Mouse (Mus musculus): ENCODE results near the gene Best2. TPM values are rescaled to one million over a fixed set of nuclear protein-coding genes. Genes with fewer than 3 reads are reported as not detected.

Best2 gene
- total and polyA plus RNA-seq, 3 experiments = 0.04 to 0.13 TPM; not detected in 1

DNA sequence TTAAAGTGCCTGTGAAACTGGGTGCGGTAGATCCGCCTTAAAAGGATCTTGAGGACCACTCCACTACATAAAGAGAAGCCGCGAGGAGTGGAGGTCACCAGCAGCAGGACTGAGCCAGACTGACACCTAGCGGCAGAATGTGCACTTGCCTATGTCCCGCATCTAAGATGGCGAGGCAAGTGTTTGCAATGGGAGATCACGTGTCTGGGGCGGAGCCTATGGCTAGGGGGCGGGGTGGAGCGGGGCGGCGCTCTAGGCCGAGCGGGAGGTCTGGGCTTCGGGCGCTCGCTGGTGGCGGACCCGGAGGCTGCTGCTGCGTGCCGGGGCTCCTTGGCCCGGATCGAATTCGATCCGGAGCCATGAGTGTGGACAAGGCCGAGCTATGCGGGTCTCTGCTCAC lies 24.0 kb downstream of the Best2 start, which contains the start of gene Hook2:
Hook2 (plus strand) TSS at position 255 of the 400 bp plus-strand sequence.
- Histone ChIP-seq H3K4me3 (ENCODE audit: control insufficient read depth in 1 of 2, insufficient read depth in 1 of 2, low read depth in 2 of 2, low read length in 2 of 2) (peak within 1 kb of the TSS; percentile 75 to 81), H3K4me1 (ENCODE audit: control insufficient read depth in 1 of 2, insufficient read depth in 2 of 2, low read length in 2 of 2) (peaks cover 0 to 21% of the 10 kb centered on the region in 2 experiments; a peak in 3 of 4 replicates), H3K9ac (ENCODE audit: control insufficient read depth, low read depth, low read length, poor library complexity, severe bottlenecking) (peak within 1 kb of the TSS; percentile 87), H3K27ac (ENCODE audit: control insufficient read depth, low read depth, low read length) (peak within 1 kb of the TSS; percentile 68), H3K36me3 (ENCODE audit: control insufficient read depth in 1 of 2, insufficient read depth in 2 of 2, low read length in 2 of 2) (peaks cover 0 to 10% of the 10 kb centered on the region in 2 experiments; a peak in 2 of 4 replicates), H3K9me3 (replicated peaks; ENCODE audit: insufficient read depth, low read length) (no peaks in the 10 kb centered on the region), H3K79me2 (ENCODE audit: control insufficient read depth, insufficient read depth, low read length, poor library complexity) (peaks cover 3% of the 10 kb centered on the region; the same call in 1 of the 2 replicates), H3K27me3 (ENCODE audit: control insufficient read depth in 1 of 2, insufficient read depth in 2 of 2, low read length in 2 of 2) (no peaks in the 10 kb centered on the region)
- TF ChIP-seq ZMIZ1 (IDR thresholded peaks at IDR 0.05; ENCODE audit: low read depth, low read length) (peak; percentile 24; the same call in 1 of the 2 replicates), ZKSCAN1 (IDR thresholded peaks at IDR 0.05; ENCODE audit: low read depth, low read length) (no peak), MAX (IDR thresholded peaks at IDR 0.05; ENCODE audit: low read length) (peak; percentile 94), POLR2A (IDR thresholded peaks at IDR 0.05; ENCODE audit: control insufficient read depth in 1 of 2, insufficient read depth in 1 of 2, low read depth in 1 of 2, low read length in 2 of 2, poor library complexity in 1 of 2) (peak in 1 of 2 experiments; percentile 63; a peak in 2 of 4 replicates), NRF1 (IDR thresholded peaks at IDR 0.05; ENCODE audit: insufficient read depth, low read depth, low read length, poor library complexity, severe bottlenecking) (no peak), TCF12 (IDR thresholded peaks at IDR 0.05; ENCODE audit: low read depth, low read length) (peak; percentile 60; the same call in 1 of the 2 replicates), ZC3H11A (IDR thresholded peaks at IDR 0.05; ENCODE audit: low read depth, low read length) (peak; percentile 68), MAZ (IDR thresholded peaks at IDR 0.05; ENCODE audit: low read depth, low read length) (peak; percentile 62; the same call in 1 of the 2 replicates), JUND (IDR thresholded peaks at IDR 0.05; ENCODE audit: low read depth, low read length) (no peak), BHLHE40 (IDR thresholded peaks at IDR 0.05; ENCODE audit: borderline replicate concordance, low read depth, low read length) (peak; percentile 90), CHD2 (IDR thresholded peaks at IDR 0.05; ENCODE audit: low read length) (no peak), USF1 (IDR thresholded peaks at IDR 0.05; ENCODE audit: low read depth, low read length) (peak; percentile 97), USF2 (IDR thresholded peaks at IDR 0.05; ENCODE audit: borderline replicate concordance in 1 of 2, insufficient read depth in 1 of 2, low read depth in 1 of 2, low read length in 2 of 2) (peak; percentile 42 to 81; a peak in 3 of 4 replicates), TAL1 (IDR thresholded peaks at IDR 0.05; ENCODE audit: low read length) (no peak), NELFE (IDR thresholded peaks at IDR 0.05; ENCODE audit: low read depth, low read length) (peak; percentile 23; the same call in 1 of the 2 replicates), ELF1 (IDR thresholded peaks at IDR 0.05; ENCODE audit: low read depth, low read length) (0 out of 2 replicates have a peak, but pooled peaks have one; percentile 33), HCFC1 (IDR thresholded peaks at IDR 0.05; ENCODE audit: low read depth, low read length) (peak; percentile 83), GATA1 (IDR thresholded peaks at IDR 0.05; ENCODE audit: low read depth, low read length) (no peak), CTCF (IDR thresholded peaks at IDR 0.05 in 2 of 3, conservative IDR thresholded peaks at IDR 0.05 in 1 of 3; ENCODE audit: control insufficient read depth in 1 of 3, insufficient read depth in 1 of 3, low read depth in 2 of 3, low read length in 3 of 3, poor library complexity in 1 of 3, severe bottlenecking in 1 of 3) (peak; percentile 81 to 96 (median 91)), POLR2AphosphoS2 (IDR thresholded peaks at IDR 0.05; ENCODE audit: low read length) (peak; percentile 36; the same call in 1 of the 2 replicates), SMC3 (IDR thresholded peaks at IDR 0.05; ENCODE audit: low read depth, low read length) (peak; percentile 87), TBP (IDR thresholded peaks at IDR 0.05; ENCODE audit: low read depth, low read length) (peak; percentile 77), RCOR1 (IDR thresholded peaks at IDR 0.05; ENCODE audit: low read depth, low read length) (no peak), RAD21 (IDR thresholded peaks at IDR 0.05; ENCODE audit: low read depth, low read length) (peak; percentile 88), EP300 (IDR thresholded peaks at IDR 0.05; ENCODE audit: low read depth in 1 of 2, low read length in 2 of 2) (peak in 1 of 2 experiments; percentile 19; a peak in 1 of 4 replicates), SIN3A (IDR thresholded peaks at IDR 0.05; ENCODE audit: low read length) (peak; percentile 87), MYB (IDR thresholded peaks at IDR 0.05; ENCODE audit: low read depth, low read length) (no peak), GABPA (IDR thresholded peaks at IDR 0.05; ENCODE audit: low read depth, low read length) (no peak), MXI1 (IDR thresholded peaks at IDR 0.05; ENCODE audit: low read depth, low read length) (peak; percentile 80), ZNF384 (IDR thresholded peaks at IDR 0.05; ENCODE audit: low read depth, low read length) (no peak), CHD1 (IDR thresholded peaks at IDR 0.05; ENCODE audit: low read depth, low read length) (no peak; the same call in 1 of the 2 replicates), ETS1 (IDR thresholded peaks at IDR 0.05; ENCODE audit: low read depth, low read length) (peak; percentile 58; the same call in 1 of the 2 replicates), MEF2A (IDR thresholded peaks at IDR 0.05; ENCODE audit: extremely low read depth, insufficient replicate concordance, low read depth, low read length, poor library complexity, severe bottlenecking) (no peak), MYC (IDR thresholded peaks at IDR 0.05; ENCODE audit: low read depth, low read length) (no peak; the same call in 1 of the 2 replicates), MAFK (IDR thresholded peaks at IDR 0.05; ENCODE audit: borderline replicate concordance, low read depth, low read length) (no peak)
- DNase-seq (ENCODE audit: low read depth, low spot score) = peak; percentile 99

All from MEL (cell line).